Mouse (Mus musculus) heart, embryonic 14.5 days (tissue): ENCODE data around the gene Smarca2. TPM values are rescaled to one million over a fixed set of nuclear protein-coding genes. Genes with fewer than 3 reads are reported as not detected.
A peak's percentile ranks its signal among the peaks of the same experiment; 100 is the strongest.

Experiments used
- ATAC-seq: fragments of 200-750 bp; cut with Nextera tagmentation; 2 replicates; pipeline ENCODE4 v1.8.0; 2017; ENCODE audit warnings: low read depth, moderate TSS enrichment; ENCODE audit not compliant: insufficient number of reproducible peaks, insufficient read depth, low FRiP score
- H3K27ac ChIP-seq, 2 experiments: fragments of 200-500 bp in 1 of 2; fragments of 300-500 bp in 1 of 2; sonication (generic) in 1 of 2; replicated peaks in 1 of 2; 2 replicates each; pipeline ENCODE4 v1.5.1; 2012 to 2014; ENCODE audit warnings: low read depth in 2 of 2, low read length in 2 of 2, control low read depth in 1 of 2, mild to moderate bottlenecking in 1 of 2, mixed read lengths in 1 of 2; ENCODE audit not compliant: control insufficient read depth in 1 of 2, insufficient read depth in 1 of 2
- H3K27me3 ChIP-seq: fragments of 300-500 bp; sonication (generic); 2 replicates; pipeline ENCODE4 v1.6.1; 2014; ENCODE audit warnings: mild to moderate bottlenecking, low read length, control low read depth; ENCODE audit not compliant: control insufficient read depth, insufficient read depth
- H3K36me3 ChIP-seq: fragments of 300-500 bp; sonication (generic); 2 replicates; pipeline ENCODE4 v1.6.1; 2014; ENCODE audit warnings: mild to moderate bottlenecking, control low read depth, low read length, mixed read lengths; ENCODE audit not compliant: control insufficient read depth, insufficient read depth
- H3K4me1 ChIP-seq, 2 experiments: fragments of 200-500 bp in 1 of 2; fragments of 300-500 bp in 1 of 2; sonication (generic) in 1 of 2; 2 replicates each; pipeline ENCODE4 v1.6.1; 2012 to 2014; ENCODE audit warnings: low read length in 2 of 2, control low read depth in 1 of 2, mixed read lengths in 1 of 2; ENCODE audit not compliant: control insufficient read depth in 2 of 2, insufficient read depth in 2 of 2
- H3K4me2 ChIP-seq: fragments of 300-500 bp; sonication (generic); 2 replicates; pipeline ENCODE4 v1.6.1; 2014; ENCODE audit warnings: mild to moderate bottlenecking, low read length
- H3K4me3 ChIP-seq, 2 experiments: fragments of 200-500 bp in 1 of 2; fragments of 300-500 bp in 1 of 2; sonication (generic) in 1 of 2; 2 replicates each; pipeline ENCODE4 v1.5.1; 2012 to 2014; ENCODE audit warnings: low read length in 2 of 2, mild to moderate bottlenecking in 2 of 2, control low read depth in 1 of 2, low read depth in 1 of 2, moderate library complexity in 1 of 2; ENCODE audit not compliant: control insufficient read depth in 1 of 2, insufficient read depth in 1 of 2
- H3K9ac ChIP-seq: fragments of 300-500 bp; sonication (generic); 2 replicates; pipeline ENCODE4 v1.6.1; 2014; ENCODE audit warnings: mild to moderate bottlenecking, low read length
- H3K9me3 ChIP-seq: fragments of 300-500 bp; sonication (generic); 2 replicates; pipeline ENCODE4 v1.6.1; 2016; ENCODE audit warnings: low read length, control low read depth; ENCODE audit not compliant: control insufficient read depth
- WGBS: fragments of 180-500 bp; shearing (Covaris S2); extraction: QIAGEN DNeasy Blood & Tissue Kit; methylation state at CpG from one replicate; pipeline ENCODE4 v1.1.7; 2014; 5-methylcytosine and 5-hydroxymethylcytosine counted together
- polyA plus RNA-seq: library from polyadenylated mRNA; unstranded; fragments of >200 nt; fragmentation: Nextera tagmentation; extraction: Ambion mirVana; gene quantifications from 2 replicates; pipeline ENCODE4 v1.2.1, GENCODE M21; 2014

Gene Smarca2
- polyA plus RNA-seq, 1 experiment from 2014 or later, result 32.3 TPM

GRCm38 (mm10) chr19:26755991-26756390, 151.1 kb downstream of the Smarca2 start:
- WGBS, result 49% methylated on average over 6 of the region's 6 CpGs
- Histone ChIP-seq H3K9ac (no peak overlapping the region), H3K27me3 (no peaks in the 10 kb centered on the region), H3K4me2 (no peak overlapping the region), H3K4me3 (no peak overlapping the region), H3K27ac (no peak overlapping the region; a peak in 1 of 4 replicates), H3K36me3 (peaks cover 4% of the 10 kb centered on the region), H3K4me1 (peaks cover 16 to 21% of the 10 kb centered on the region in 2 experiments), H3K9me3 (no peaks in the 10 kb centered on the region)
- no peak for ATAC-seq

DNA sequence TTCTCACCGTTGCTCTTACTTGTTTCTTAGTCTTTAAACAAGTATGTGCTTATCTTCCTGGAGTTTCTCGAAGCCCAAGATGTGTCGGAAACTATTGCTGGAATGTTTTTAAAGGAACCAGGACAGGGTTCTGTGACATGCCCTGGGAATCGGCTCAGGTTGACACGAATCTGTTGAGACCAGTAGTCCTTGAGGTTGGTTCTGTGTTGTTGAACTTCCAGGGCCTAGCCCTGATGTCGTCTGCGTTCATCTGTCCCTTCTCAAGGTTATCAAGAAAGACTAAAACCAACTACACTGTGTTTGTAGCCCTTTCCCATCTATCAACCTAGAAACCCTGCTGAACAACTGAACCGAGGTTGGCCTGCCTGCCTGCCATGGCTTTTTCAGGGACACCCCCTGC, 151.5 kb downstream of the Smarca2 start:
- Histone ChIP-seq H3K4me2 (no peak overlapping the region), H3K4me1 (peaks cover 16 to 21% of the 10 kb centered on the region in 2 experiments), H3K4me3 (no peak overlapping the region), H3K9ac (no peak overlapping the region), H3K27ac (no peak overlapping the region; a peak in 1 of 4 replicates), H3K9me3 (no peaks in the 10 kb centered on the region), H3K27me3 (no peaks in the 10 kb centered on the region), H3K36me3 (peaks cover 4% of the 10 kb centered on the region)
- WGBS, result 34% methylated on average over 8 of the region's 8 CpGs
- ATAC-seq, result no peak

- H3K36me3 ChIP-seq, result no peaks in the 10 kb centered on the region
- H3K9ac ChIP-seq, result no peak overlapping the region
- 45% methylated on average over 8 of the region's 8 CpGs for WGBS
- H3K4me2 ChIP-seq, result peak overlapping the region; percentile 39
- H3K4me1 ChIP-seq, result peaks cover 16 to 21% of the 10 kb centered on the region in 2 experiments
- H3K27ac ChIP-seq, result peak overlapping the region; percentile 66 to 73
- H3K9me3 ChIP-seq, result no peaks in the 10 kb centered on the region
- ATAC-seq, result no peak
- H3K4me3 ChIP-seq, result 0 out of 4 replicates have a peak overlapping the region, but pooled peaks of 1 of the 2 experiments have one; percentile 2
- no peaks in the 10 kb centered on the region for H3K27me3 ChIP-seq
Observed at GRCm38 (mm10) chr19:26758156-26758555, 153.3 kb downstream of the Smarca2 start.

GRCm38 (mm10) chr19:26758620-26759019, 153.8 kb downstream of the Smarca2 start:
- H3K4me2 ChIP-seq, result peak overlapping the region; percentile 39
- peak; percentile 62; the same call in 1 of the 2 replicates for ATAC-seq
- peak overlapping the region; percentile 66 to 73 for H3K27ac ChIP-seq
- peaks cover 16 to 21% of the 10 kb centered on the region in 2 experiments for H3K4me1 ChIP-seq
- H3K9me3 ChIP-seq, result no peaks in the 10 kb centered on the region
- 50% methylated on average over 7 of the region's 7 CpGs for WGBS
- 0 out of 4 replicates have a peak overlapping the region, but pooled peaks of 1 of the 2 experiments have one; percentile 2 for H3K4me3 ChIP-seq
- no peaks in the 10 kb centered on the region for H3K36me3 ChIP-seq
- H3K27me3 ChIP-seq, result no peaks in the 10 kb centered on the region
- H3K9ac ChIP-seq, result no peak overlapping the region

- H3K4me3 ChIP-seq, result no peak overlapping the region
- no peak overlapping the region for H3K9ac ChIP-seq
- peaks cover 16 to 21% of the 10 kb centered on the region in 2 experiments for H3K4me1 ChIP-seq
- H3K9me3 ChIP-seq, result no peaks in the 10 kb centered on the region
- no peaks in the 10 kb centered on the region for H3K36me3 ChIP-seq
- peak overlapping the region; percentile 41 to 73 for H3K27ac ChIP-seq
- no peak overlapping the region for H3K4me2 ChIP-seq
- no peak for ATAC-seq
- 73% methylated on average over 13 of the region's 13 CpGs for WGBS
- H3K27me3 ChIP-seq, result no peaks in the 10 kb centered on the region
Observed at GRCm38 (mm10) chr19:26759295-26759694, 154.4 kb downstream of the Smarca2 start.

DNA sequence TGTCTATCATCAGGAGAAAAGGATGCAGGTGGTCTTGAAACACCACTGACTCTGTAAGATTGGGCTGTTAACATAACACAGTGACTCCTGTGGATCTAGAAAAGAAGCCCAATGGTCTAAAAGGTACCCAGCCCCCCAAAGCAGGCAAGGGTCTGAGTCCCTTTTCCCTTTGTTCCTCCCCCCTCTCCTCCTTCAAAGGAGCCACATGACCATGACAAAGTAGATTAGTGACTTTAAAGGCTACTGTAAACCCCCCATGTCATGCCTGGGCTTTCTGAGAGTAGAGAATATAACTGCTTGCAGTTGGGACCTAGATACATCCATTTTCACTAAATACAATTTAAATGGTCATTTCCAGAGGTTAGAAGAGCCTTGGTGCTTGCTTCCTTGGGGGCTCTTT, 156.4 kb downstream of the Smarca2 start:
- Histone ChIP-seq H3K27ac (no peak overlapping the region), H3K36me3 (no peaks in the 10 kb centered on the region), H3K27me3 (no peaks in the 10 kb centered on the region), H3K9ac (no peak overlapping the region), H3K4me1 (peaks cover 11 to 14% of the 10 kb centered on the region in 2 experiments), H3K4me2 (no peak overlapping the region), H3K9me3 (no peaks in the 10 kb centered on the region), H3K4me3 (no peak overlapping the region)
- no peak for ATAC-seq

- WGBS, result 83% methylated on average over 7 of the region's 7 CpGs
- H3K4me2 ChIP-seq, result no peak overlapping the region
- H3K36me3 ChIP-seq, result peaks cover 4% of the 10 kb centered on the region; the same call in 1 of the 2 replicates
- H3K4me3 ChIP-seq, result no peak overlapping the region
- no peak overlapping the region for H3K9ac ChIP-seq
- no peaks in the 10 kb centered on the region for H3K9me3 ChIP-seq
- H3K27ac ChIP-seq, result no peak overlapping the region
- H3K27me3 ChIP-seq, result no peaks in the 10 kb centered on the region
- H3K4me1 ChIP-seq, result no peaks in the 10 kb centered on the region; a peak in 1 of 4 replicates
- no peak for ATAC-seq
Observed at GRCm38 (mm10) chr19:26765483-26765882, 160.6 kb downstream of the Smarca2 start.

- peaks cover 16% of the 10 kb centered on the region; the same call in 1 of the 2 replicates for H3K36me3 ChIP-seq
- H3K4me3 ChIP-seq, result no peak overlapping the region
- ATAC-seq, result no peak
- no peaks in the 10 kb centered on the region for H3K4me1 ChIP-seq
- no peaks in the 10 kb centered on the region for H3K27me3 ChIP-seq
- no peak overlapping the region for H3K4me2 ChIP-seq
- no peaks in the 10 kb centered on the region for H3K9me3 ChIP-seq
- 86% methylated on average over 13 of the region's 13 CpGs for WGBS
- H3K27ac ChIP-seq, result no peak overlapping the region
- no peak overlapping the region for H3K9ac ChIP-seq
Observed at GRCm38 (mm10) chr19:26767454-26767853, 162.6 kb downstream of the Smarca2 start.
